Mouse (Mus musculus) cerebral cortex, adult 2 months (tissue): Measurements from ENCODE around the gene Atg2b.

ENCODE experiments used
- WGBS: fragments of 180-500 bp; shearing (Covaris S2); methylation state at CpG from one replicate; pipeline ENCODE4 v1.1.7; 2018; 5-methylcytosine and 5-hydroxymethylcytosine counted together

The Atg2b gene

DNA sequence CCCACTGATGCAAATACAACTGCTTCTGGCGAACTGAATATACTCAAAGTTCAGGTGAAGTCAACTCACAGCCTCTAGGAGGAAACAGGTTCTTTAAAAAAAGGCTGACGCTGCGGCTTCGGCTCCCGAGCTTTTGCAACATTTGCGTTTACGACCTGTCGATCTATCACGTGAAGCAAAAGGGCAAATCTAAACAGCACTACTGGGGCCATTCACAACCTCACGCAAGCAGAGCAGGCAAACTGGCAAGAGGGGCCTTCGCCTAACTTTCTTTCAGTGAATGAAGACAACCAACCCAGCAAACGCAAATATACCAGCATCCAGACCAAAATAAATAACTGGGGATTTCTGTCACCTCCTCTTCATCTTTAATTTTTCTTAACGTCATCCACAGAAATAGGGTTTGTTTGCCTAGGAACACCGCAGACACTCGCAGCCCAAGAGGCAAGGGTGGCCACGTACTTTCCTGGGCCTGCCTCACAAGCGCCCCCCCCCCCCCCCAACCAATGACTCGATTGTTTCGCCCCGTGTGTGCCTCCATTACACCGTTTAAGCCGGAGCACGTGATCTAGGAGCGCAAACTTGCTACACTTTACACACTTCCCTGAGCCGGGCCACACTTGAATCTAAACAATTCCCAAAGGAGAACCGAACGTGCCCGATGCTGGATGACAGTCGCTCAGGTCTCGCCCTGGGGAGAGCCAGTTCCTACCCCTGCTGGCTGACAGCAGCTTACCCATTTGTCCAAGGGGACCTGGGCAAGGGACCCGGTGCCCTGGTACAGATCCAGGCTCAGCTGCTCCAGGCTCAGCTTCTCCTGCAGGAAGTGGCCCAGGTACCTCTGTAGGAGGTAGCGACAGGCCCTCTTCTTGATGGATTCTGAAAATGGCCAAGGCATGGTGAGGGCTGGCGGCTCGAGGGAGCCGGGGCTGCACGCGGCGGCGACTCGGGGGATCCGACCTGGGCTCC lies 794 bp downstream of the Atg2b start, which contains the start of gene Gskip:
TSS of gene Gskip (plus strand) at position 897 of the 969 bp plus-strand sequence.
- 1% methylated on average over 41 of the region's 41 CpGs for WGBS

DNA sequence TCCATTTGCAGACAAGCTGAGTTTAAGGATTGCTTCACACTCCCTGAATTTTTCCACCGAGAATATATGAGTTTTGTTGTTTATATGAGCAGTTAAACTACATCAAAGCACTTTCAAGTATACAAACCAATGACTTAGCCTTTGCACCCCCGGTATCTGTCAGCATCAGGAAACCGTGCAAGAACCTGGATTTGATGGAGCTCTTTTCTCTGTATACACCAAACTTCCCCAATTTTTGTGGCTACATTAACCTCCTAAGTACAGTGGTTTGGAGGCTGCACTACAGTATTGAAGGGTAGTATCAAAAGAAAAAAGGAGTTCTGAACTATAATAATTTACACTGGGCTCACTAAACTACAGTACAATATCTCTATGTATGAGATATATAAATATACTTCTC lies 6.2 kb downstream of the Atg2b start:
- 54% methylated on average over 3 of the region's 3 CpGs for WGBS

DNA sequence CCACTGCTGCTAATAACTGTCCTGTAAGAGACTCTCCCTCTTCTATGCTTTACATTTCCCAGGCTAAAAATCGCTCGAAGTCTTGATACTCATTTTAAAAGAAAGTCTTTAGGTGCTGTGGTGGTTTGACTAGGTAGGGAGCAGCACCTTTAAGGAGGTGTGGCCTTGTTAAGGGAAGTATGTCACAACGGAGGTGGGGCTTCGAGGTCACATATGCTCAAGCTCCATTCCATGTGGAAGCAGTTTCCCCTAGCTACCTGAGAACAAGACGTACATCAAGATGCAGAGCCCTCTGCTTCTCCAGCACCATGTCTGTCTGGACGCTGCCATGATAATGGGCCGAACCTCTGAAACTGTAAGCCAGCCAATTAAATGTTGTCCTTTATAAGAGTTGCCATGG lies 6.8 kb downstream of the Atg2b start:
- WGBS = 74% methylated on average over 7 of the region's 7 CpGs

DNA sequence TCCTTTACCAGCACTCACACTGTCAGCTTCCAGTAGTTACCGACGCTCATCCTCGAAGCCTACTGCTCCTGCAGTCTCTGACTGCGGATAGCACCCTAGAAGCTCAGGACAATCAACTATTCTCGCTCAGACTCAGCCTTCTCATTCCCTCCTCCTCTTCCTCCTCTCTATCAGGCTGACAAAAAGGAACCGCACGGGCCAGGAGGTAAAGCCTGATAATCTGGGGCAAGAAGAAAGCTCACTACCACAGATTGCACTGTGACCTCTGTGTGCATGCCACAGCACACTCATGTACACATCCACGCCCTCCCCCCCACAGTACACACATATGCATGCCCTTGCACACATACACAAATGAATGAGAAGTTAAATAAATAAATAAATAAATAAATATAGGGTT lies 8.7 kb downstream of the Atg2b start:
- WGBS = 88% methylated on average over 8 of the region's 8 CpGs

DNA sequence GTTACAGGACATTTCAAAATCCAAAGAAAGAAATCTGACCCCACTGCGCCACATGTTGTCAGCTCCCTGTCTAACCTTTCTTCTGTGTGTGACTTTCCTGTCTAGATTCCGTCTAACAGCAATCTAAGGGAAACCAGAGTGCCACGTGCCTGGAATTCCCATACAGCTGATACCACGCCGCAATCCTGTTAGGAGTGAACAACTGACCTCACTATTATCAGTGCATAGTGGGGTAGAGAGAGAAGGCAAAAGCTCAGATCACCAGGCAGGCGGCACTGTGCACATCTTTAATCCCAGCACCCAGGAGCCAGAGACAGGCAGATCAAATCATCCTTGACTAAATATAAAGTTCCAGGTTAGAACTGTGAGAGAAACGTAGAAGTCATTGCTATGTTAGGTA lies 29.2 kb downstream of the Atg2b start:
- WGBS = 90% methylated on average over 7 of the region's 7 CpGs

DNA sequence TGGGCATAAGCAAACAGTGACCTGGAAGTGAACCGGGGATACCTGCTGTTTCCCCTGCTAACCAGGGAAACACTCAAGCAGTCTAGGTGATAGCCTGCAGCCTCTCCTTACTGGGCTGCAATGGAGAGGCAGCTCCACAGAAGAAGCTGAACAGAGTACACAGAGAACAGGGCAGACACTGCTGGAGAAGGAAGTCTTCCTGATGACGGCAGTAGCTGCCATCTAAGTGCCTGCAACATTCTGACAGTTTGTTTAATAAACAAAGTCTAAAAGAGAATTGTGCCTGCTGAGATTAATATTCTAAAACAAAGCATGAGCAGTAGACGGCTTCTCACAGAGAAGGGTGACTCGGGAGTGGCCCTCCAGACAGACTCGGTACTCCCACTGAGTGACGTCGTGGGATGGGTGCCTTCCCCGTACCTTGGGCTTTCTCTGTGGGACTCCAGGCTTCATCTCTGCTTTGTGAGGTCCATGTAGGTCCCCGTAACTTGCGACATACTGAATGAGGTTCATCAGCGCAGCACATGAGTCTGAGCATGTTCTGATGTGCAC lies 42.2 kb downstream of the Atg2b start:
- 85% methylated on average over 11 of the region's 11 CpGs for WGBS

DNA sequence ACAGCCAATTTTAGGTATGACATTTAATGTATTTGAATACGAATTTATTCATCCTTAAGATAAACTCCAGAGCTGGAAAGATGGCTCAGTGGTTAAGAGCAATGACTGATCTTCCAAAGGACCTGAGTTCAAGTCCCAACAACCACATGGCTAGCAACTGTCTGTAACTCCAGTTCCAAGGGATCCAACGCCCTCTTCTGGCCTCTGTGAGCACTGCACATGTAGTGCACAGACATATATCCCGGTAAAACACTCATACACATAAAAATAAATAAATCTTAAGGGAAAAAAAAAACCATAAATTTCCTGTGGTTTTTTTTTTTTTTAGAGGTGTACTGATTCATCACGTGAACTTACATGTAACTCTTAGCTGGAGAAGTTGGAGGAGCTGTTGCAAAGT lies 47.5 kb downstream of the Atg2b start:
- 70% methylated on average over 4 of the region's 4 CpGs for WGBS

DNA sequence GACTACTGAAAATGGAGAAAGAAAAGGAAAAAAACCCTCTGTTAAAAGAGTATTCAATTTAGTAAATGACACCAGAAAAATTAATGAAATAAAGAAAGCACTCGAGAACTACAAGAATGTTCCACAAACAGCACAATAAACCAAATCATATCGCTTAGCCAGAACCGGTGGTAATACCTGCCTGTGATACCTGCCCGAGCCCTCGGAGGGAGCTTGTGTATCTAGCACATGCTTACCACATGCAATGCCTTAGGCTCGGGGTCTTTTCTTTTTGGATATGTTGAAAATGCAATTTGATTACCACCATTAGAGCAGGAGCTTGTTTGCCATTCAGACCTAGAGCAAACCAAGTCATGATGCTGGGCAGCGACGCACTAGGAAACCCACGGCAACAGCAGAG lies 48.5 kb downstream of the Atg2b start:
- WGBS = 85% methylated on average over 9 of the region's 9 CpGs

DNA sequence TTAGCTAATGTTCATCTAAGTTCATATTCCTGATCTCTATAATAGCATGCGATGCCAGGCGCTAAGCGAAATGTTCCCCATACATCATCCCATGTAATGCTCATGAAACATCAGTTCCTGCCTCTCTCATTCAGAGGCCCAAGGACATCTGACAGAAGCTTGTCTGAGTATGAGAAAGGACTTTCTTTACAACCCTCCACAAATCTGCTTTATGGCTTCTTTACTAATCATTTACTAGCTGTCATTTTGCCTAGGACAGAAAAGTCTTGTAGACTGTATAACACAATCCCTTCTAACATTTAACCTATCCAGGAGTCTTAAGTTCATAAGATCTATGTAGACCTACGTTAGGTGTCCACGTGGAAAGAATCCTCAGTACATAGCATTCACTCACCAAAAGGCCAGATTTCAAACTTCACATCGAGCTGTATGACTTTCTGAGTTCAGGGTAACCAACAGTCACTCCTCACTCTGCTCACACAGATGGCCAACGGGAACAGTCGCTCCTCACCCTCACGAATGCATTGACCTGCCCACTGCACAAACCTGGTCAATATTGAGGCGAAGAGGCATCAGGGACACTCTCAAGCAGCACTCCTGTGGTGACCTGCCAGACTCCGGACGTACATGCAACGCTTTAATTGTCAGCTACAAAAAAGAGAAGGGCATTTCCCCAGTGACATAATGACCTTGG lies 50.5 kb downstream of the Atg2b start:
- WGBS = 94% methylated on average over 13 of the region's 13 CpGs

DNA sequence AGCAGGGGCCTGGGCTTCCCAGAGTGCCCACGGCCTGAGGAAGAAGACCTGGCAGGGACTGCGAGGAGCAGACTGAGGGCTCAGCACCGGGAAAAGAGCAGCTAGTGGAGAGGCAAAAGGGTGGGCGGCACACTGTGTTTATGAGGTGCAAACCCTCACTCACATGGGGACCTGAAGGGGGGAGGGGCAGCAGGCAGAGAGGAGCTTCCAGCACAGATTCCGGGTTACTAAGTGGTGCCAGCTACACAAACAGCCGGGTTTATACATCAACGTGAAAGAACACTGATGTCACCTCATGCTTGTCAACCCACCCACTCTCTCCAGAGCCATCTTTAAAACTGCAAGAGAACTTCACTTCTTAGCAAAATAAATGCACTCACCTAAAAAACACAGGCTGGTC lies 59.2 kb downstream of the Atg2b start:
- WGBS = 38% methylated on average over 7 of the region's 7 CpGs

DNA sequence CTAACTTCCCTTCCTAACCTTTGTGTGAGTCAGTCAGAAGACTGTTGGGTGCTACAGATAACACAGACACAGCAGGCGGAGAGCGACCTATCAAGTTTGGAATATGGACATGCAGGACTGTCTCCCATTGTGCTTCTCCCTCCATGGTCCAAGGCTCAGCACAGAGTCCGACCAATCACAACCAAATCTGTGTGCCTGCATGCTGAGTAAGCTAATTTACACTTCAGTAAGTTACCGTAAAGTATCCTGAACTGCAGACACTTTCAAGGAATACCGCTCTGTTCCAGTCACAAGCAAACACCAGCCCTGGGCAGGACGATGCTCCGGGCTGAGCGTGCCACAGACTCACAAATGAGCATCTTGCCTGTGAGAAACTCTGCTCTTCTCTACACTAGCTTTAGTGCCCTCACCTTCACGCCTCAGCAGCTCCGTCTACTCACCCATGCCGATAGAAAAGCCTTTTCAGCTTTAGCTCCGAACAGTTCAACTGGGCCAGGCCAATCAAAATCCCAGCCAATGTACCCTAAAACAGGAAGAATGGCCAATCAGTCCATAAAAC lies 62.0 kb downstream of the Atg2b start:
- WGBS = 82% methylated on average over 12 of the region's 12 CpGs

DNA sequence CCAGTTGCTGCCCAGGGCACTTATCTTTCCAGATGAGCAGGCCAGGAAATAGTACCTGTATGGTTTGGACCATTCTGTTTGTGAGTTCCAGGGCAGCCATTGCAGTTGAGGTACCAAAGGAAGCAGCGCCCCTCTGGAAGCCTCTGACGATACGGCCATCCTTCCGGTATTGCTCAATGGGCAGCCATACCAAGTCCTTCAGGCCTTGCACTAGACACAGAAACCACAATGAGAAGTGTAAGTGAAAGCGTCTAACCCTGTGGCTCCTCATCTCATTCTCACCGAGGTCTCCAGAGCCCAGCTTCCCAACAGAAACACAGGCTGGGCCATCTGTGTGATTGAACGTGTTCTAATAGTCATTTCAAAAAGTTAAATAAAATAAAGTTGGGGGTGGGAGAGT lies 63.0 kb downstream of the Atg2b start:
- WGBS = 91% methylated on average over 7 of the region's 7 CpGs

DNA sequence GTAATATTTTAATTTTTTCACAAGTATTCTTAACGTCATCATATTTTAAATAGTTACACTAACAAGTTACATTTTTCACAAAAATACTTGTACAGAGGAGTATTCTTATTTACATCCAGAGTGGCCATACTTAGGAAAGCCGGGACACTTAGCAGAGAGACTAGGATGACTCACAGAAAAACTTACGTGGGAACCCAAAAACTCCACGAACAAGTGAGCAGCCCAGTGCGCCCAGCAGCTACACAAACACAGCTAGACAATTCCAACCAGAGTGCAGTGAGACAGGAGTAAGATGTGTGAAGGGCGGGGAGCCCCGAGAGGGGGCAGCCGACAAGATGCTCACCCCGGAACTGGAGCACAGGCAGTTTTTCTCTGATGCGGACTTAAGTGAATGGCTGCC lies 71.5 kb downstream of the Atg2b start:
- 64% methylated on average over 10 of the region's 10 CpGs for WGBS

DNA sequence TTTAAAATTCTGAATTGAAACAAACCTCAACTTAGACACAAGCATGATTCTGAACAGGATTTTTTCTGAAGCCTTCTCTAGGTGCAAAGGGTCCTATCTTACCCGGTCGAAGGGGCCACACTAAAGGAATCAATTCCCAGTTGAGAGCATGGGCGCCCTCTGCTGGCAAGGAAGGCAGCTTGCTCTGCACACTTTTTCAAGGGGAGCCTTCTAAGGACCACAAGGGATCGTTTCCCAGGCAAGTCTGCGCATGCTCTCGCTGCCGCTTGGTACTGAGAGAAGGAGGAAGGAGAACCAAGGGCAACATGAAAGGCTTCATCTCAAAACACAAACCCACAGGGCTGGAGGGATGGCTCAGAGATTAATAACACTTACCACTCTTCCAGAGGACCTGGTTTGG lies 73.3 kb downstream of the Atg2b start:
- WGBS = 10% methylated on average over 7 of the region's 7 CpGs

DNA sequence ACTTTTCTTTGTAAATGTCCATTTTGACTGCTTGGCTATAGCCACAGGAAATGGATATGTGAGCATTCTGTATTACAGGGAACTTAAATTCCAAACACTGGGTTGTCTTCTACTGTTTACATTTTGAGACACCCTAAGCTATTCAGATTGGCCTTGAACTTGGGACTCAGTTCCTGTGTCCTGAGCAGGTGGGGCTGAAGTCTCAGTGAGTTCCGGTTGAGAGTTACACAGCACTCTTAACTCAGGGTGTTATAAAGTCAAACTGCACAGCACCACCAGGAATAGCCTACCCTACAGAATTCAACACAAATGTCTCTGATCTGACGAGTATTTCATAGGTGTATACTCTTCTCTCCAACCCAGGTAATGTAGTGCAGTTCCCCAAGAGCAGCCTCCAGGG lies 74.0 kb downstream of the Atg2b start:
- WGBS = 87% methylated on average over 2 of the region's 2 CpGs

DNA sequence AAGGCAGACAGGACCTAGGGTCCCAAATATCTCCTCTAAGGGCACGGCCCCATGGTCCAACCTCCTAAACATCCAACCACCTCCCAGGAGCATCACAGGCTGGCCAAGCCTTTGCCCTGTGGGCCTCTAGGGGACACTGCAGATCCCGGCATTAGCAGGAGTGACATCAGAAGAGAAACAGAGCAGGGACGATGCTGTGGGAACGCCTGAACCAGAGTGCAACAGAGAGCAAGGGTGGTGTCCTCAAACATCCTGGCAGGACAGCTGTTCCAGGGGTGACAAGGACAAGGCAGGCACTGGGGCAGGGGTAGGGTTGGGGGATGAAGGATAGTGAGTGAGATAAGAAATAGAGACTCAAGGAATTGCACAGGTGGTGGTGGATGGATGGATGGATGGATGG lies 78.1 kb downstream of the Atg2b start:
- 83% methylated on average over 4 of the region's 4 CpGs for whole genome bisulfite sequencing

DNA sequence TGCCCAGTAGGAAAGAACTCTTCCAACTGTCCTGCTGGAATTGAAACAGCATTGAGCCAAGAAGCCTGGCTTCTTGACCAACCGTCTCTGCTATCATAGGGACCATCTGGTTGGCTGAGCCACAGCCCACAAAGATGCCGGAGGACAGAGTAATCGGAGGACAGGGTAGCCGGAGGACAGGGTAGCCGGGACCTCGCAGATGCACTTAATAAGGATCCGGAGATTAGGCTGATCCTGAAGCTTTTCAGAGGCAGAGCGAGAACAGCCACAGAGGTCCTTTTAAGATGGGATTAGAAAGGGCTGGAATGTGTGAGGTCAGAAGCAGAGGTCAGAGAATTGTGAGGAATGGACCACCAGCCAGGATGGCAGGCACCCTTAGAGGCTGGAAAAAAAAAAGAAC lies 79.8 kb downstream of the Atg2b start:
- WGBS = 69% methylated on average over 8 of the region's 8 CpGs

DNA sequence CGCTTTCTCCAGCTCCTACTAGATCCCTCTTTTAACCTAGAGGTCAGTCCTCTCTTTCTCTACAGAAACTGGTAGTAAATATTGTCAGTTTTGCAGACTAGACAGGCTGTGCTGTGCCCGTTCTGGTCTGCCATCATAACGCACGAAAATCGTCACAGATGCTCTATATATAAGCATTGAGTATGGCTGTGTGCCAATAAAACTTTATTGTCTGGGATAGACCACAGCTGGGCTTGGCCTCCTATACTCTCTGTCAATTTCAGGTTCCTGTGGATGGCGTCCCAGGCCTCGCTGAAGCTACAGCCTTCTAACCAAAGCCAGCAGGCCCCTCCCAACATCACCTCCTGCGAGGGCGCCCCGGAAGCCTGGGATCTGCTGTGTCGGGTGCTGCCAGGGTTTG lies 81.1 kb downstream of the Atg2b start:
- WGBS = 92% methylated on average over 11 of the region's 11 CpGs

DNA sequence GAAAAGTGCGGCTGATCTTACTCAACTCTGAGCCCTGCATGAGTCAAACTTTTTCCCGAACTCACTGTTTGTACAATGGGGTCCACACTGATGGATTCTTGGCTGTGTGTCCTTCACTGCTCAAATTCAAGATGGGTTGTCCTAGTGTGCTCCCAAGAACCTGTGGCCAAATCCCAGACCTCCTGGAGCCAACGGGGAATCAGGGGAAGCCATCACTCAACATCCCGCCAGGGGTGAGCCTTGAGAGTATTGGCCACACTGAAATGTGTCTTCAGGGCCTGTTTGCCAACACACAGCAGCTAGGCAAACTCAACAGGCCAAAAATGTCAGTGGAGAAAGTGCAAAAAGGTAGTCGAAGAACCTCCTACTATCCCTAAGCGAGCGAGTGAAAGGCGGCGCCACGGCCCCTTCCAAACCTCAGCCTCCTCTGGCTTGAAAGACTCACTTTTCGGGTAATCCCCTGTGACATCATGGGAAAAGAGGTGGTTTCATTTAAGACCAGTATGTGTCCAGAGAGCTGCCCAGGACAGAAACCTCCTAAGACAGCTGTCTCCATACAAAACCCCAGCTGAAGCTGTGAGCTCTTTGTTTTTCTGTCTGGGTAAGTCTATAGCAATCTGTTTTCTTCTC lies 82.3 kb downstream of the Atg2b start, which contains the start of gene Bdkrb1:
TSS of gene Bdkrb1 (plus strand) at position 505 of the 630 bp plus-strand sequence.
- WGBS = 89% methylated on average over 11 of the region's 11 CpGs

DNA sequence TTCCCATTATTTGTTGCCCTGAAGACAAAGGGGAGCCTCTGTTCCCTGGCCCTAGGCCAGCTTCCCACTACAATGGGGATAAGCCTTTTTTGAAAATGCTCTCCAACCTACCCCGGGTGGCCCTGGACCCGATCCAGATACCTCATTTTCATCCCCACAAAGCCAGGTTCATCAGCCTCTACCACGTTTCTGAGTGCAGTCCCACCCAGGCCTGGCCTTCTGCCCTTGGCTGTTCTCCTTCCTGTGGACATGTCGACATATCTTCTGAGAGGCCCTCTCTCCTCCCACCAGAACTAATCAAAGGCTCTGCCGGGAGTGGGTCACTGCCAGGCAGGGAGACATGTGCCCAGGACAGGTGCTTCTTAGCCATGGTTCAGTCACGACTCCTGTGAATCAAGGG lies 83.4 kb downstream of the Atg2b start:
- WGBS = 48% methylated on average over 6 of the region's 6 CpGs

DNA sequence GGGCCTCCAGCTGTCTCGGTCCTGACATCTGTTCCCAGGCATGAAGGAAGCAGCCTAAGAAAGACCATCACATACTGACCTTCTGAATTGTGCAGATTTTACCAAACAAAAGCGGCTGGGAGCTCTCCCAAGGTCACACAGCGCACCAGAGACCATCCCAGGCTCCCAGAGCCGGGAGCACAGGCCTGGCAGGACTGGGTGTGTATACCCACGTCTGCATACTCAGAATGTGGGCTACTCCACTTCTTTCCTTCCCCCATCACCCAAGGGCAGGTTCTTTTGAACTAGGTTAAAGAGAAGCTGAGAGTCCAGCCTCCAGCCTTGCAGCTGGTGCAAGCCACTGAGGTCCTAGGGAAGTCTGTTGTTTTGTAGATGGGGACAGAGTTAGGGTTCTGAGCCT lies 85.9 kb downstream of the Atg2b start:
- 77% methylated on average over 5 of the region's 5 CpGs for WGBS

DNA sequence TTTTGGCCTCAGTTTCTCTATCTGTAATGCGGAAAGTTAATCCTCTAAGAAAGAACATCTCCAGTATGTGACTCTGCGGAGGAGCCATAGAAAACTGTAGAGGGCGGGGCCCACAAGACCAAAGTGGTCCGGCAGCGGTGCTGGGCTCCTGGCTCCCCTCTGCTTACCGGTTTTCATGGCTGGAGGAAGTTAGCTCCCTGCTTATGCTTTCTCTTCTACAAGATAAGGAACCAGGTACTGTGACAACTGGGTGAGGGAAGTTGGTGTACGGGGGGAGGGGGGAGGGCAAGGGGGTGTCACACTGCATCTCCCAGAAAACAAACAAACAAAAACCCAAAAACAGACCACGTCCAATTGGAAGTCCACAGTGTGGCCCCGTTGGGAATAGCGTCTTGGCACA lies 86.5 kb downstream of the Atg2b start:
- 86% methylated on average over 10 of the region's 10 CpGs for WGBS
